Mouse (Mus musculus) CH12.LX (cell line): ENCODE results near the gene Zfp385c. TPM values are rescaled to one million over a fixed set of nuclear protein-coding genes. Genes with fewer than 3 reads are reported as not detected.

Experiments used
- DNase-seq: peaks from one replicate; pipeline ENCODE4 v3.0.0-alpha.2; 2013; ENCODE audit errors: extremely low read depth
- H3K27ac ChIP-seq: 2 replicates; pipeline ENCODE4 v1.5.1; 2012; ENCODE audit warnings: low read depth, mild to moderate bottlenecking, control low read depth, moderate library complexity; ENCODE audit not compliant: insufficient read depth
- H3K27me3 ChIP-seq: replicated peaks from 2 replicates; pipeline ENCODE3; 2012; ENCODE audit warnings: inconsistent platforms
- H3K36me3 ChIP-seq, 2 experiments: replicated peaks in 1 of 2; 2 replicates each; pipeline versions ENCODE3 to v1.6.1; 2012; ENCODE audit warnings: inconsistent platforms in 1 of 2, low read length in 1 of 2, mild to moderate bottlenecking in 1 of 2, mixed read lengths in 1 of 2, moderate library complexity in 1 of 2; ENCODE audit not compliant: control insufficient read depth in 1 of 2, insufficient read depth in 1 of 2
- H3K4me1 ChIP-seq, 2 experiments: 2 replicates each; pipeline ENCODE4 v1.6.1; 2012; ENCODE audit warnings: inconsistent platforms in 1 of 2, moderate library complexity in 1 of 2; ENCODE audit not compliant: insufficient read depth in 2 of 2, control insufficient read depth in 1 of 2
- H3K4me2 ChIP-seq: 2 replicates; pipeline ENCODE4 v1.6.1; 2012; ENCODE audit warnings: low read depth, mild to moderate bottlenecking, control low read depth; ENCODE audit not compliant: poor library complexity, insufficient read depth, severe bottlenecking
- H3K4me3 ChIP-seq, 3 experiments: fragments of 150-350 bp in 1 of 3; sonication (generic) in 1 of 3; replicated peaks in 1 of 3; 2 replicates each; pipeline versions ENCODE3 to v1.5.1; 2011 to 2012; ENCODE audit warnings: low read depth in 2 of 3, low read length in 2 of 3, mild to moderate bottlenecking in 2 of 3, moderate library complexity in 2 of 3, control low read depth in 1 of 3, improper control_type of control experiment in 1 of 3, inconsistent platforms in 1 of 3, mixed read lengths in 1 of 3; ENCODE audit not compliant: poor library complexity in 1 of 3
- H3K79me2 ChIP-seq: replicated peaks from 2 replicates; pipeline ENCODE4 v1.6.1; 2012; ENCODE audit warnings: mild to moderate bottlenecking, moderate library complexity; ENCODE audit not compliant: control insufficient read depth, poor library complexity, insufficient read depth, severe bottlenecking; ENCODE audit errors: extremely low read depth
- H3K9ac ChIP-seq: 2 replicates; pipeline ENCODE4 v1.6.1; 2012; ENCODE audit warnings: low read depth, mild to moderate bottlenecking, control low read depth, moderate library complexity; ENCODE audit not compliant: insufficient read depth
- H3K9me3 ChIP-seq: replicated peaks from 2 replicates; pipeline ENCODE3; 2012; ENCODE audit warnings: low read length, inconsistent platforms, mixed read lengths
- CTCF ChIP-seq, 2 experiments: IDR thresholded peaks in 1 of 2; conservative IDR thresholded peaks in 1 of 2; 2 replicates each; pipeline ENCODE4 v1.5.1; 2011 to 2012; ENCODE audit warnings: low read depth in 2 of 2, low read length in 2 of 2, improper control_type of control experiment in 1 of 2, inconsistent platforms in 1 of 2, mild to moderate bottlenecking in 1 of 2, moderate library complexity in 1 of 2
- E2F4 ChIP-seq: IDR thresholded peaks from 2 replicates; pipeline ENCODE4 v1.6.1; 2011; ENCODE audit warnings: low read depth, low read length, improper control_type of control experiment; ENCODE audit not compliant: insufficient replicate concordance
- ELF1 ChIP-seq: IDR thresholded peaks from 2 replicates; pipeline ENCODE4 v1.6.1; 2014; ENCODE audit warnings: low read depth, mild to moderate bottlenecking, inconsistent platforms, low read length, improper control_type of control experiment
- ETS1 ChIP-seq: conservative IDR thresholded peaks from 2 replicates; pipeline ENCODE4 v1.6.1; 2012; ENCODE audit warnings: low read depth, mild to moderate bottlenecking, inconsistent platforms, low read length, improper control_type of control experiment, moderate library complexity
- GABPA ChIP-seq: IDR thresholded peaks from 2 replicates; pipeline ENCODE4 v1.6.1; 2012; ENCODE audit warnings: low read depth, low read length, improper control_type of control experiment, inconsistent platforms; ENCODE audit not compliant: insufficient replicate concordance
- IRF4 ChIP-seq: IDR thresholded peaks from 2 replicates; pipeline ENCODE4 v1.6.1; 2014; ENCODE audit warnings: low read depth, mild to moderate bottlenecking, inconsistent platforms, low read length, improper control_type of control experiment
- JUN ChIP-seq: IDR thresholded peaks from 2 replicates; pipeline ENCODE4 v1.6.1; 2011; ENCODE audit warnings: low read depth, mild to moderate bottlenecking, low read length, improper control_type of control experiment, moderate library complexity; ENCODE audit not compliant: insufficient read depth
- KAT2A ChIP-seq: IDR thresholded peaks from 2 replicates; pipeline ENCODE4 v1.6.1; 2012; ENCODE audit warnings: low read length, improper control_type of control experiment, inconsistent platforms; ENCODE audit not compliant: insufficient replicate concordance
- MAFK ChIP-seq: IDR thresholded peaks from 2 replicates; pipeline ENCODE4 v1.6.1; 2011; ENCODE audit warnings: low read length, improper control_type of control experiment; ENCODE audit not compliant: insufficient replicate concordance
- MAZ ChIP-seq: IDR thresholded peaks from 2 replicates; pipeline ENCODE4 v1.6.1; 2012; ENCODE audit warnings: low read depth, mild to moderate bottlenecking, inconsistent platforms, low read length, improper control_type of control experiment, moderate library complexity
- MEF2A ChIP-seq: IDR thresholded peaks from 2 replicates; pipeline ENCODE4 v1.6.1; 2014; ENCODE audit warnings: low read depth, mild to moderate bottlenecking, inconsistent platforms, low read length, improper control_type of control experiment, borderline replicate concordance
- MXI1 ChIP-seq: IDR thresholded peaks from 2 replicates; pipeline ENCODE4 v1.6.1; 2011; ENCODE audit warnings: mild to moderate bottlenecking, low read depth, low read length, improper control_type of control experiment
- RAD21 ChIP-seq: IDR thresholded peaks from 2 replicates; pipeline ENCODE4 v1.6.1; 2011; ENCODE audit warnings: low read depth, mild to moderate bottlenecking, low read length, improper control_type of control experiment, moderate library complexity
- RCOR1 ChIP-seq: conservative IDR thresholded peaks from 2 replicates; pipeline ENCODE4 v1.6.1; 2012; ENCODE audit warnings: low read depth, mild to moderate bottlenecking, inconsistent platforms, low read length, improper control_type of control experiment
- SIN3A ChIP-seq: IDR thresholded peaks from 2 replicates; pipeline ENCODE4 v1.6.1; 2012; ENCODE audit warnings: low read length, improper control_type of control experiment, inconsistent platforms
- USF1 ChIP-seq: IDR thresholded peaks from 2 replicates; pipeline ENCODE4 v1.6.1; 2014; ENCODE audit warnings: low read depth, mild to moderate bottlenecking, inconsistent platforms, low read length, improper control_type of control experiment
- USF2 ChIP-seq: conservative IDR thresholded peaks from 2 replicates; pipeline ENCODE4 v1.6.1; 2011; ENCODE audit warnings: low read depth, low read length, improper control_type of control experiment
- ZC3H11A ChIP-seq: IDR thresholded peaks from 2 replicates; pipeline ENCODE4 v1.6.1; 2012; ENCODE audit warnings: low read depth, mild to moderate bottlenecking, inconsistent platforms, low read length, improper control_type of control experiment
- ZMIZ1 ChIP-seq: IDR thresholded peaks from 2 replicates; pipeline ENCODE4 v1.6.1; 2012; ENCODE audit warnings: low read depth, mild to moderate bottlenecking, inconsistent platforms, low read length, improper control_type of control experiment
- dilution Hi-C: fragments of 300-500 bp; cut with MboI; formaldehyde crosslinking; loops from 2 replicates; pipeline ENCODE4 v1.14.3; 2020; ENCODE audit warnings: low sequenced_read_pairs; ENCODE audit not compliant: extremely low pct_unique_long_range_greater_than_20kb, extremely low pct_ligation_motif_present
- in situ Hi-C: fragments of 300-500 bp; cut with MboI; formaldehyde crosslinking; loops from 3 replicates; pipeline ENCODE4 v1.14.3; 2019; ENCODE audit warnings: low sequenced_read_pairs, low pct_ligation_motif_present, low pct_unique_long_range_greater_than_20kb, mixed read lengths
- polyA plus RNA-seq: library from polyadenylated mRNA; unstranded; fragments of >175 nt; gene quantifications from 2 replicates; pipeline ENCODE4 v1.2.1, GENCODE M21; 2012; ENCODE audit warnings: low read depth; ENCODE audit not compliant: insufficient read length
- total RNA-seq, 2 experiments: library from RNA; depleted of rRNA; stranded (reverse); fragments of 300-350 nt in 1 of 2; fragments of >200 nt in 1 of 2; gene quantifications; 2 replicates each; pipeline ENCODE4 v1.2.3; 2012 to 2014

Gene Zfp385c
- total and polyA plus RNA-seq, 3 experiments: 0.08 to 0.14 TPM; not detected in 1

DNA sequence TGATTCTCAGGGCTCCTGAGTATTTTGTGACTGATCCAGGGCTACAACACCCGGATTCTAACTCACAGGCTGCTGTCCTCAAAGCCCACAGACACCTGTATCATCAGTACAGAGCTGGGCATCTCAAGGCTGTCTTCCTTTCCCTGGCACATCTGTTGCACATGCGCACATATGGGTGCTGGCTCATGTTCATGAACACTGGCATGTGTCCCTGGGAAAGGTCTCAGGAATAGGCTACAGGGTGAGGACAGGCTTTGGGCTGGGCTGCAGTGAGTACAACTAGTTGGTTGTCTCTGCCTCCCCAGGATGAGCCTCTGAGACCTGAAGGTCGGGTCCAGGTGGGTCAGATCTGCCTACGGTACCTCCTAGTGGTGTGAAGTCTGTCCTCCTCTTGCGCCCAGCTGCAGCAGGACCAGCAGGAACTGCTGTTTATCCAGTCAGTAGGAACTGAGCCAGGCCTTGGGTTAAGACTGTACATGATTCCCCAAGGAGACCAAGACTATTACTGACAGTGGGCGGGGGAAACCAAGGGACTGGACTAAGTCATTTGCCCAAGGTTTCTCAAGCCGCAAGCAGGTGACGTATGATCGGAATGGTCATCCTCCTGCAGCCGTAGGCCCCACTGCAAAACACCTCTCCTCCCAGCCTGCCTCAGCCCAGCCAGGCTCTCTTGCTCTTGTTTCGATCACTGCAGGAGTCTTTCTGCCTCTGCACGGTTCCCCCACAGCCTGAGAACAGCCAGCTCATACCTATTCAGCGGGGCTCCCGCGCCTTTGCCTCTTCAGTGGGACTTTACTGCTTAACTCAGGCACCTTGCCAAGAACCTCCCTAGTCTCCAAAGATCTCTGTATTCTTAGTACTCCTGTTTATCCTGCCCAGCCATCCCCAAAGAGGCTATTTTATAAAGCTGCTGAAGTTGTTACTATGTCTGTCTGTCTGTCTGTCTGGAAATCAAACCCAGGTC lies 48.4 kb downstream of the Zfp385c start:
- dilution Hi-C loops: no loop called here
- Histone ChIP-seq H3K36me3 (no peaks in the 10 kb centered on the region), H3K27me3 (peaks cover 19% of the 10 kb centered on the region), H3K9ac (no peak overlapping the region), H3K4me2 (no peak overlapping the region), H3K79me2 (no peaks in the 10 kb centered on the region), H3K4me3 (no peak overlapping the region), H3K27ac (no peak overlapping the region), H3K4me1 (peaks cover 6 to 10% of the 10 kb centered on the region in 2 experiments), H3K9me3 (no peaks in the 10 kb centered on the region)
- in situ Hi-C loops: no loop called here
- DNase-seq: no peak
- TF ChIP-seq MAZ (no peak), MEF2A (no peak), RCOR1 (no peak), KAT2A (no peak), ZMIZ1 (no peak), GABPA (no peak), ELF1 (no peak), IRF4 (no peak), MXI1 (no peak), E2F4 (no peak), JUN (no peak), RAD21 (no peak), MAFK (no peak), ETS1 (no peak), CTCF (conservative IDR thresholded peaks at IDR 0.05 in 1 of 2, IDR thresholded peaks at IDR 0.05 in 1 of 2; ENCODE audit: low read depth in 2 of 2, low read length in 2 of 2) (no peak), USF1 (no peak), ZC3H11A (no peak), SIN3A (no peak), USF2 (no peak)
